Comparison of ENCODE assay signal across 15 mouse cellular contexts in the genomic region with DNA sequence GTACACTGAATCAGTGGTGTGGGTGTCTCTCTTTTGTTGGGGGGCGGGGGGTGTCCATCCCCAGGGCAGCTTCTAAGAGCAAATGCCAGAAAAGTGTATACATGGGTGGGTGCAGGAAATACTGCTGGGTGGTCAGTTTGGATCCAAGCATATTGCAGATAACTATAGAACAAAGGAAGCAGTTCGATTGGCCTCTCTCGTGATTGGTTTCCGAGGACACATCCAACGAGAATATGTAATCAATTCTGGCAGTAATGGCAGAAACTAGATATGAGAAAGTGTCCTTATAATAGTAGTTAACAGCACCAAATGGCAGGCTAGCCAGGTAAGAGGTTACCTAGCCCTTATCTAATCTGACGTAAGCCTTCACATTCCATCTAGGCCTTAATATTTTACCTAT.
DNase-seq lines count a peak whose midpoint lies in the region; ATAC-seq and TF ChIP-seq lines count a peak whose summit lies in the region.
"Had no signal": no experiment of that assay in that cellular context is flagged by ENCODE, and none has a peak within 500 bp of the region (broad histone marks: within the 10 kb centered on the region; RNA-seq: fewer than 3 reads in every experiment).

No protein-coding gene starts in this region.

- no peaks in the 10 kb centered on the region for H3K36me3 ChIP-seq in liver, embryonic 11.5 days (ENCODE audit: control insufficient read depth, insufficient read depth, low read length)
- H3K36me3 ChIP-seq in liver, embryonic 12.5 days, result no peaks in the 10 kb centered on the region
- H3K36me3 ChIP-seq in limb, embryonic 11.5 days (ENCODE audit: control insufficient read depth, insufficient read depth, low read length), result no peaks in the 10 kb centered on the region
- H3K36me3 ChIP-seq: G1E; limb, embryonic 13.5 days; stomach, embryonic 15.5 days had no signal

- WGBS in liver, embryonic 11.5 days, result 68% methylated on average over 6 of the region's 6 CpGs
- WGBS in liver, embryonic 12.5 days (ENCODE audit: insufficient replicate concordance), result 54% methylated on average over 6 of the region's 6 CpGs
- 71% methylated on average over 6 of the region's 6 CpGs for WGBS in limb, embryonic 11.5 days

- no peak overlapping the region for H3K27ac ChIP-seq in liver, embryonic 11.5 days (ENCODE audit: low read depth, low read length)
- H3K27ac ChIP-seq in liver, embryonic 12.5 days, result no peak overlapping the region
- H3K27ac ChIP-seq in limb, embryonic 11.5 days (replicated peaks; ENCODE audit: low read depth, low read length), result no peak overlapping the region
- H3K27ac ChIP-seq: limb, embryonic 13.5 days; stomach, embryonic 15.5 days had no signal

- no peaks in the 10 kb centered on the region for H3K9me3 ChIP-seq in liver, embryonic 11.5 days (ENCODE audit: control insufficient read depth, low read length)
- H3K9me3 ChIP-seq in liver, embryonic 12.5 days (replicated peaks), result 0 out of 2 replicates have a peak, but pooled peaks cover 3% of the 10 kb centered on the region
- H3K9me3 ChIP-seq in limb, embryonic 11.5 days (ENCODE audit: control insufficient read depth, low read length), result no peaks in the 10 kb centered on the region
- H3K9me3 ChIP-seq: G1E; limb, embryonic 13.5 days; stomach, embryonic 15.5 days had no signal

- ATAC-seq in liver, embryonic 11.5 days (replicated peaks; ENCODE audit: low FRiP score), result no peak
- no peak for ATAC-seq in liver, embryonic 12.5 days
- no peak for ATAC-seq in limb, embryonic 11.5 days (ENCODE audit: insufficient number of reproducible peaks, low FRiP score, low TSS enrichment, low read depth)
- ATAC-seq: forebrain, embryonic 14.5 days had no signal

- no peak for TF ChIP-seq CTCF in brain, embryonic 14.5 days (IDR thresholded peaks at IDR 0.05; ENCODE audit: borderline replicate concordance, extremely low read depth, insufficient read depth, insufficient read length)

- no peaks in the 10 kb centered on the region for H3K4me1 ChIP-seq in liver, embryonic 11.5 days (replicated peaks; ENCODE audit: control insufficient read depth, insufficient read depth, low read length)
- no peaks in the 10 kb centered on the region for H3K4me1 ChIP-seq in liver, embryonic 12.5 days
- H3K4me1 ChIP-seq in limb, embryonic 11.5 days (ENCODE audit: control insufficient read depth, insufficient read depth, low read length), result no peaks in the 10 kb centered on the region
- H3K4me1 ChIP-seq: limb, embryonic 13.5 days; stomach, embryonic 15.5 days had no signal

- H3K27me3 ChIP-seq in liver, embryonic 11.5 days (replicated peaks; ENCODE audit: control insufficient read depth, insufficient read depth, low read length), result no peaks in the 10 kb centered on the region
- H3K27me3 ChIP-seq in liver, embryonic 12.5 days (replicated peaks), result no peaks in the 10 kb centered on the region
- H3K27me3 ChIP-seq in limb, embryonic 11.5 days (ENCODE audit: control insufficient read depth, insufficient read depth, low read length), result no peaks in the 10 kb centered on the region
- H3K27me3 ChIP-seq: limb, embryonic 13.5 days; stomach, embryonic 15.5 days had no signal

- no peak overlapping the region for H3K4me3 ChIP-seq in liver, embryonic 11.5 days (ENCODE audit: low read depth, low read length)
- no peak overlapping the region for H3K4me3 ChIP-seq in liver, embryonic 12.5 days
- no peak overlapping the region for H3K4me3 ChIP-seq in limb, embryonic 11.5 days (ENCODE audit: low read depth, low read length)
- H3K4me3 ChIP-seq: limb, embryonic 13.5 days; stomach, embryonic 15.5 days had no signal

- H3K9ac ChIP-seq in liver, embryonic 11.5 days (ENCODE audit: low read depth, low read length), result no peak overlapping the region
- H3K9ac ChIP-seq in liver, embryonic 12.5 days, result no peak overlapping the region
- H3K9ac ChIP-seq in limb, embryonic 11.5 days (ENCODE audit: low read length), result no peak overlapping the region
- H3K9ac ChIP-seq: limb, embryonic 13.5 days; stomach, embryonic 15.5 days had no signal

- peak; percentile 40 for DNase-seq in liver, embryonic 11.5 days (ENCODE audit: low spot score)
- DNase-seq in ES-CJ7 (ENCODE audit: low read depth, low spot score), result peak; percentile 49
- DNase-seq in brain, embryonic 14.5 days (ENCODE audit: low read depth), result peak; percentile 31
- DNase-seq in limb, embryonic 11.5 days (ENCODE audit: low spot score), result peak; percentile 31
- DNase-seq in layer of hippocampus, adult 9-11 months, result no peak
- DNase-seq in cerebellum, postnatal 4 days (ENCODE audit: low spot score in 2 of 2), result no peak
- no peak for DNase-seq in cerebellum, adult 9-11 months
- DNase-seq: heart, adult 18-20 months; kidney, adult 18-20 months; lung, postnatal 14 days had no signal

- no peak for TF ChIP-seq POLR2A in brain, embryonic 14.5 days (IDR thresholded peaks at IDR 0.05; ENCODE audit: borderline replicate concordance, extremely low read depth, insufficient read depth, insufficient read length, poor library complexity, severe bottlenecking)

- no peak overlapping the region for H3K4me2 ChIP-seq in liver, embryonic 11.5 days
- no peak overlapping the region for H3K4me2 ChIP-seq in liver, embryonic 12.5 days
- H3K4me2 ChIP-seq in limb, embryonic 11.5 days (ENCODE audit: low read depth, severe bottlenecking), result no peak overlapping the region
- H3K4me2 ChIP-seq: limb, embryonic 13.5 days; stomach, embryonic 15.5 days had no signal

Comparison
In these comparisons a context has a peak if more than half of its experiments do, and no peak if none do; other contexts are left out.
1. DNase-seq: peak in liver, embryonic 11.5 days (single experiment), ES-CJ7 (single experiment), brain, embryonic 14.5 days (single experiment) and limb, embryonic 11.5 days (single experiment); none in layer of hippocampus, adult 9-11 months (single experiment), cerebellum, postnatal 4 days (0 of 2) and cerebellum, adult 9-11 months (single experiment).